Mouse (Mus musculus) T-cell, adult 66 days (primary cell): ENCODE data around the gene Olfr740. TPM values are rescaled to one million over a fixed set of nuclear protein-coding genes. Genes with fewer than 3 reads are reported as not detected.

ENCODE experiments used
- total RNA-seq, 2 experiments: library from RNA; stranded (reverse); gene quantifications; 3 replicates in 1 of 2; 4 replicates in 1 of 2; pipeline ENCODE4 v1.2.4; 2023

Olfr740 gene
- not detected for total RNA-seq

GRCm38 (mm10) chr14:50445245-50445644 is at the start of gene Olfr740:
Gene Olfr740 (plus strand): TSS chr14:50445545.

GRCm38 (mm10) chr14:50407268-50407667 is 38.1 kb upstream of the Olfr740 start, which contains the start of gene Olfr738:
Gene Olfr738 (plus strand): TSS chr14:50407568.

GRCm38 (mm10) chr14:50418326-50418725 is 27.0 kb upstream of the Olfr740 start, which contains the start of gene Olfr739:
Gene Olfr739 (plus strand): TSS chr14:50418626.

GRCm38 (mm10) chr14:50472438-50472837 is 27.1 kb downstream of the Olfr740 start, which contains the start of gene Olfr741:
Gene Olfr741 (plus strand): TSS chr14:50472738.

GRCm38 (mm10) chr14:50503300-50503699 is 58.0 kb downstream of the Olfr740 start, which contains the start of gene Olfr742:
Gene Olfr742 (plus strand): TSS chr14:50503600.

Other genes starting within 250 kb of the Olfr740 start
- not detected for gene Olfr731, start 203.7 kb upstream of the Olfr740 start, total RNA-seq
- not detected for gene Olfr732, start 161.3 kb upstream of the Olfr740 start, total RNA-seq
- gene Olfr733, start 144.0 kb upstream of the Olfr740 start, total RNA-seq, result not detected
- not detected for gene Olfr734, start 118.8 kb upstream of the Olfr740 start, total RNA-seq
- not detected for gene Olfr735, start 96.7 kb upstream of the Olfr740 start, total RNA-seq
- gene Tlr11, start 87.6 kb upstream of the Olfr740 start, total RNA-seq, result under 1 TPM in 1 of 2 experiments, not detected in 1; 0.18 TPM
- not detected for gene Olfr736, start 64.4 kb upstream of the Olfr740 start, total RNA-seq
- gene Olfr738, start 38.0 kb upstream of the Olfr740 start, total RNA-seq, result not detected
- gene Olfr739, start 26.9 kb upstream of the Olfr740 start, total RNA-seq, result not detected
- gene Olfr741, start 27.2 kb downstream of the Olfr740 start, total RNA-seq, result not detected
- gene Olfr742, start 58.1 kb downstream of the Olfr740 start, total RNA-seq, result not detected
- not detected for gene Olfr743, start 76.3 kb downstream of the Olfr740 start, total RNA-seq
- not detected for gene Olfr744, start 169.3 kb downstream of the Olfr740 start, total RNA-seq
- gene Olfr745, start 193.8 kb downstream of the Olfr740 start, total RNA-seq, result not detected
- not detected for gene Olfr746, start 201.5 kb downstream of the Olfr740 start, total RNA-seq
- gene Olfr747, start 247.7 kb downstream of the Olfr740 start, total RNA-seq, result not detected